Mouse (Mus musculus) limb, embryonic 10.5 days (tissue): ENCODE measurements at regions not wholly inside any gene's neighbourhood (a gene's known extent, or its start where the extent isn't known, plus 50 kb on each side); places are given as distances from the start of the nearest gene placed in this dataset.

Experiments used
- DNase-seq: peaks from one replicate; pipeline ENCODE4 v3.0.0-alpha.2; 2017; ENCODE audit warnings: low spot score
- H3K27ac ChIP-seq: fragments of 300-500 bp; sonication (generic); 2 replicates; pipeline ENCODE4 v1.5.1; 2016; ENCODE audit warnings: mild to moderate bottlenecking
- H3K27me3 ChIP-seq: fragments of 300-500 bp; sonication (generic); 2 replicates; pipeline ENCODE4 v1.6.1; 2016; ENCODE audit warnings: low read depth, mild to moderate bottlenecking; ENCODE audit not compliant: poor library complexity, severe bottlenecking
- H3K36me3 ChIP-seq: fragments of 300-500 bp; sonication (generic); 2 replicates; pipeline ENCODE4 v1.6.1; 2016; ENCODE audit warnings: mild to moderate bottlenecking, moderate library complexity
- H3K4me1 ChIP-seq: fragments of 300-500 bp; sonication (generic); 2 replicates; pipeline ENCODE4 v1.6.1; 2016
- H3K4me3 ChIP-seq: fragments of 300-500 bp; sonication (generic); 2 replicates; pipeline ENCODE4 v1.5.1; 2016; ENCODE audit warnings: mild to moderate bottlenecking, moderate library complexity
- H3K9me3 ChIP-seq: fragments of 300-500 bp; sonication (generic); replicated peaks from 2 replicates; pipeline ENCODE4 v1.6.1; 2016; ENCODE audit warnings: mild to moderate bottlenecking
- WGBS: fragments of 180-500 bp; shearing (Covaris S2); methylation state at CpG from one replicate; pipeline ENCODE4 v1.1.7; 2016; 5-methylcytosine and 5-hydroxymethylcytosine counted together

- WGBS: 75% methylated on average over 4 of the region's 4 CpGs
- no peaks in the 10 kb centered on the region for H3K27me3 ChIP-seq
- DNase-seq: no peak
- no peaks in the 10 kb centered on the region for H3K36me3 ChIP-seq
- H3K4me1 ChIP-seq: no peaks in the 10 kb centered on the region
- no peak overlapping the region for H3K27ac ChIP-seq
- no peak overlapping the region for H3K4me3 ChIP-seq
- no peaks in the 10 kb centered on the region for H3K9me3 ChIP-seq
These were observed 219.5 kb upstream of the Map3k7 start for GRCm38 (mm10) chr4:31744431-31744830.

GRCm38 (mm10) chr4:31753677-31754312, 210.1 kb upstream of the Map3k7 start:
- 85% methylated on average over 5 of the region's 5 CpGs for WGBS

DNA sequence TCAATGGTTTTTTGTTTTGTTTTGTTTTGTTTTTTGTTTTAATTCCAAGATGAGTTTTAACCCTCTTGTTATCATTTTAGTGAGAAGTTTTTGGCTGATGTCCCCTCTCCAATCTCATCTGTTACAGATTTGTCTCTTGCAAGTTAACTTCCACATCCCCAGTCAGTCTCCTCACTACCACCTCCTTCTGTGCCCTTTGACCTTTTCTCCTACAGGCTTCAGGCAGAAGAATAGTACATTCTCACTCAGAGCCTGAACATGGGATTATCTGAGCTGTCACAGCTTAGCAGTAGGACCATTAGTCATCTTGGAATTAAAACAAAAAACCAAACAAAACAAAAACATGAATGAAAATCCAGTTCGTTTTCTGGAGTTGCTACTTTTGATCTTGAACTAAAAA, 206.8 kb upstream of the Map3k7 start:
- no peak for DNase-seq
- Histone ChIP-seq H3K9me3 (no peaks in the 10 kb centered on the region), H3K4me1 (peaks cover 22% of the 10 kb centered on the region), H3K27me3 (no peaks in the 10 kb centered on the region), H3K4me3 (no peak overlapping the region), H3K36me3 (no peaks in the 10 kb centered on the region), H3K27ac (no peak overlapping the region)
- WGBS: 59% methylated on average over 1 of the region's 1 CpGs

More at GRCm38 (mm10) chr4:31753677-31754312, 210.1 kb upstream of the Map3k7 start:
- Histone ChIP-seq H3K4me1 (peaks cover 5% of the 10 kb centered on the region; the same call in 1 of the 2 replicates), H3K4me3 (no peak overlapping the region), H3K9me3 (no peaks in the 10 kb centered on the region), H3K27me3 (no peaks in the 10 kb centered on the region), H3K27ac (peak overlapping the region; percentile 32; the same call in 1 of the 2 replicates), H3K36me3 (no peaks in the 10 kb centered on the region)
- DNase-seq: no peak

- peaks cover 32% of the 10 kb centered on the region for H3K4me1 ChIP-seq
- no peaks in the 10 kb centered on the region for H3K9me3 ChIP-seq
- no peaks in the 10 kb centered on the region for H3K27me3 ChIP-seq
- no peaks in the 10 kb centered on the region for H3K36me3 ChIP-seq
- no peak overlapping the region for H3K27ac ChIP-seq
- no peak overlapping the region for H3K4me3 ChIP-seq
- 77% methylated on average over 4 of the region's 4 CpGs for WGBS
- no peak for DNase-seq
These were observed 203.8 kb upstream of the Map3k7 start for GRCm38 (mm10) chr4:31760116-31760515.

GRCm38 (mm10) chr4:31762199-31762598, 201.7 kb upstream of the Map3k7 start:
- H3K4me3 ChIP-seq: no peak overlapping the region
- H3K36me3 ChIP-seq: no peaks in the 10 kb centered on the region
- no peaks in the 10 kb centered on the region for H3K9me3 ChIP-seq
- H3K27me3 ChIP-seq: no peaks in the 10 kb centered on the region
- 16% methylated on average over 7 of the region's 7 CpGs for WGBS
- DNase-seq: peak; percentile 52
- peaks cover 32% of the 10 kb centered on the region for H3K4me1 ChIP-seq
- 0 out of 2 replicates have a peak overlapping the region, but pooled peaks have one; percentile 47 for H3K27ac ChIP-seq

GRCm38 (mm10) chr4:31768026-31768626, 195.8 kb upstream of the Map3k7 start:
- H3K27ac ChIP-seq: no peak overlapping the region
- no peaks in the 10 kb centered on the region for H3K27me3 ChIP-seq
- no peak overlapping the region for H3K4me3 ChIP-seq
- peaks cover under 1% of the 10 kb centered on the region; the same call in 1 of the 2 replicates for H3K4me1 ChIP-seq
- WGBS: 85% methylated on average over 6 of the region's 6 CpGs
- no peaks in the 10 kb centered on the region for H3K36me3 ChIP-seq
- no peak for DNase-seq
- H3K9me3 ChIP-seq: no peaks in the 10 kb centered on the region

GRCm38 (mm10) chr4:31769325-31769724, 194.6 kb upstream of the Map3k7 start:
- DNase-seq: no peak
- no peaks in the 10 kb centered on the region for H3K4me1 ChIP-seq
- no peaks in the 10 kb centered on the region for H3K9me3 ChIP-seq
- 87% methylated on average over 4 of the region's 4 CpGs for WGBS
- H3K27ac ChIP-seq: no peak overlapping the region
- H3K4me3 ChIP-seq: no peak overlapping the region
- H3K36me3 ChIP-seq: no peaks in the 10 kb centered on the region
- no peaks in the 10 kb centered on the region for H3K27me3 ChIP-seq

DNA sequence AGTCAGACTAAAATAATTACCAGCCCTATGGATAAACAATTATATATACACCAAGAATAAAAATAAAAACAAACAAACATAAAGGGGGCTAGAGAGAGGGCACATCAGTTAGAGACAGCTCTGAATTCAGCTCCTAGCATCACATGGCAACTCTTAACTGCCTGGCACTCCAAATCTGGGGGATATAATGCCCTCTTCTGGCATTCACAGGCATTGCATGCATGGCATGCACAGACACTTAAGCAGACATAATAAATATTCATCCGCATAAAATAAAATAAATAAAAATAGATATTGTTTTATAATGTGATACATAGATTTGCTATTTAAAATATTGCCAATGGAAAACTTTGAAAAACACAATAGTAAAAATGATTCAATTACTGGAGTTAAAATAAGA, 177.6 kb upstream of the Map3k7 start:
- 82% methylated on average over 1 of the region's 1 CpGs for WGBS
- Histone ChIP-seq H3K9me3 (no peaks in the 10 kb centered on the region), H3K4me3 (no peak overlapping the region), H3K36me3 (no peaks in the 10 kb centered on the region), H3K4me1 (no peaks in the 10 kb centered on the region), H3K27me3 (no peaks in the 10 kb centered on the region), H3K27ac (no peak overlapping the region)
- no peak for DNase-seq

DNA sequence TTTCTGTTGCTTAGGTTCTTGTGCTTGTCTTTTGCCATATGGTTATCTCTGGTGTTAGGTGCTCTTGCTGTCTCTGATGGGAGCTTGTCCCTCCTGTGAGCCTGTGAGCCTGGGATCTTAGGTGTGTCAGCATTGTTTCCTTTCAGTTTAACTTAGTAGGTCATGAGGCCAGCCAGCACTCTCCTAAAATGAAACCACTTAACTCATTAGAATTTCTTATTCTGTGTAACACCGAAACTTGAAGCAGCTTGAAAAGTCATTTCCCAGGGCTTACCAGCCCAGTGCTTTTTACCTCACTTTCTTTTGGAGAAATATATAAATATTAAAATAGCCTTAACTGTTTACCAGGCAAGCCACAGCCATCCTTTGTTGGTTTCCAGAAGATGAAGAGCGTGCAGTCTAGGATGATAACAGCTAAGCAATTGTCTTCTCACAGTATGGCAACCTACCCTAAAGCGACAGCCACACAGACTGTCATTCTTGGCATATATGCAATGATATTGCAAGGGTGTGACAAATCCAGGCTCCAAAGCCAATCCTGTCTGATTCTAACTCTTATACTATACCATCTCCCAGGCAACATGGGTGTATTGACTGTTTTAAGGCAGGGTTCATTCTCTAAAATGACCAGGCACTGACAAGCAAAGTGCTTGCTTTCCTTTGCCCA, 146.2 kb upstream of the Map3k7 start:
- no peaks in the 10 kb centered on the region for H3K27me3 ChIP-seq
- no peak for DNase-seq
- no peak overlapping the region for H3K4me3 ChIP-seq
- WGBS: 93% methylated on average over 3 of the region's 3 CpGs
- no peak overlapping the region for H3K27ac ChIP-seq
- no peaks in the 10 kb centered on the region for H3K9me3 ChIP-seq
- no peaks in the 10 kb centered on the region for H3K36me3 ChIP-seq
- peaks cover 13% of the 10 kb centered on the region for H3K4me1 ChIP-seq

DNA sequence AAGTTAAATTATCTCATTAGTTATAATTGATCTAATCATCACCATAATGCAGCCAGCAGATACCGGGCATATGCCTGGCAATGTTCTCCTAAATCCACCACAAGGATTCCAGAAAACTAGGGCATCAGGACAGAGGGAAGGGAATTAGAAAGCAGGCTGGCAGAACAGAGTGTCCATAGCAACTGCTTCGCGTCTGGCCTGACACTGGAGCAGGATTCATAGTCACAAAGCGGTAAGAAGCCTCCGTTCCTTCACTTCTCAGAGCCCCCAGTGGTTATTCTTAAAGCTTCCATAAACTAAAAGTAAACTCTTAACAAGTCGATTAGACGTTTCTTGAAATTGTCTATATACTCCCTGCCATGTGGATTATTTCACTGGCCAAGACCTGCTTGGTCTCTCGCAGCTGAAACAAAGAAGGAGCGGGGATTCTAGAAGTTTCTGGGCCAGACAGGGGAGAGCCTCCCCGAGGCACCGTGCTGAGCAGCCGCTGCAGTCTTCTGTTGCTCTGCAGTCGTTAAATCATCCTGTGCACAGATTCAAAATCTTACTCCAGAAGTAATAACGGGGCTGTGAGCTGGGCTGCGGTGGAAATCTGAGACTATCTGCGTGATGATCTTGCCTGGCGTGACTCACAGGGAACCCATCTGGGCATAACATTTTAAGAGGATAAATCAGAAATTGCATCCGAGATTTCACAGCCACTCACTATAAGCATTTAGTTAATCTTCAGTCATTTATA, 144.2 kb upstream of the Map3k7 start:
- Histone ChIP-seq H3K27ac (peak overlapping the region; percentile 64), H3K36me3 (no peaks in the 10 kb centered on the region), H3K9me3 (no peaks in the 10 kb centered on the region), H3K27me3 (no peaks in the 10 kb centered on the region), H3K4me3 (no peak overlapping the region), H3K4me1 (peaks cover 33% of the 10 kb centered on the region)
- WGBS: 80% methylated on average over 18 of the region's 18 CpGs
- no peak for DNase-seq

DNA sequence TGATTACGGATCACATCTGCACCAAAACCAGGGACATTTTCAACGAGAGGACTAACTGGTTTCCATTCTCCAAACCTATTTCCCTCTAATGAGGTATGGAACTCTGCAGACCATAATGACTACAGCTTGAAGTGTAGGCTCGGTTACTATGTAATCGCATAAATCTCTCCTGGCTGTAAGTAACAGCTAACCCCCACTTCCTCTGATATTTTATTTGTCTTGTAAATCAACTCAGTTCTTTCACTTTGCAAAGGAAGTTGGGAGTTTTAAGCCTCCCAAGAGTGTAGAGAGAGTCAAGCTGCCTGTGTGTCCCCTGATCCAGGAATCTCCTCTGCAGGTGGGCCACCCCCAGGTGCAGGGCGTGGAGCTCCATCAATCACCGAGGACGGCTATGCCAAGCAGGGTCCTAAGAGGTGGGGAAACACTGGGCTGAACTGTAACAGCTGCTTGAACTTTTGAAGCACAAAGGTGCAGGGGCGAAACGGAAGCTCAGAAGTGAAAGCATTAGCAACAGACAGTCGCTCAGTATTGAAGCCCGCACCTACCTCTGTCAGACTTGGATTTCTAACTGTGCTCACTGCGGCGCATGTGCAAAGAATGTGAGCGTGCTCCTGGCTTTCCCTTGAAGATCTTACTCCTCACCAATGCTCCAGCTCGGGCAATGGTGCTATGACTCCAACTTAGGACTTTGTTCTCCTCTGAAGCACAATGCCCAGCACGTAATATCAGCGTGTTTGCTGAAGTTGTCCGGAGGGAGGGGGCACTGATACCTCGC, 140.1 kb upstream of the Map3k7 start:
- Histone ChIP-seq H3K36me3 (no peaks in the 10 kb centered on the region), H3K27me3 (no peaks in the 10 kb centered on the region), H3K4me3 (peak overlapping the region; percentile 45), H3K27ac (peak overlapping the region; percentile 86), H3K4me1 (peaks cover 45% of the 10 kb centered on the region), H3K9me3 (no peaks in the 10 kb centered on the region)
- WGBS: 25% methylated on average over 19 of the region's 19 CpGs
- DNase-seq: peak; percentile 82
